Mouse (Mus musculus): Measurements from ENCODE around the gene Cyp4f18. TPM values are rescaled to one million over a fixed set of nuclear protein-coding genes. Genes with fewer than 3 reads are reported as not detected.

Gene Cyp4f18
- polyA plus RNA-seq, 1 experiment from 2014 or later = 0.88 TPM

- Histone ChIP-seq H3K9ac (ENCODE audit: low read depth, low read length) (peak within 1 kb of the TSS; percentile 77), H3K4me3 (ENCODE audit: low read length) (peak within 1 kb of the TSS; percentile 58), H3K4me2 (ENCODE audit: low read length) (peak within 1 kb of the TSS; percentile 64), H3K27ac (ENCODE audit: low read depth, low read length) (peak within 1 kb of the TSS; percentile 78), H3K36me3 (ENCODE audit: control insufficient read depth, insufficient read depth, low read length) (peaks cover 4% of the 10 kb centered on the region; the same call in 1 of the 2 replicates), H3K9me3 (ENCODE audit: control insufficient read depth, low read length) (peaks cover 3% of the 10 kb centered on the region; the same call in 1 of the 2 replicates), H3K27me3 (replicated peaks; ENCODE audit: control insufficient read depth, insufficient read depth, low read length) (no peaks in the 10 kb centered on the region), H3K4me1 (ENCODE audit: control insufficient read depth, insufficient read depth, low read depth, low read length) (peaks cover 10% of the 10 kb centered on the region)
- ATAC-seq = peak; percentile 100
- WGBS = 5% methylated on average over 34 of the region's 34 CpGs
Observed at GRCm38 (mm10) chr8:71950482-71951221, 58.8 kb downstream of the Cyp4f18 start, which contains the start of gene Zfp961. Gene Zfp961 (plus strand): TSS chr8:71951038.

- 94% methylated on average over 5 of the region's 5 CpGs for WGBS
- Histone ChIP-seq H3K4me2 (ENCODE audit: low read length) (no peak overlapping the region), H3K27ac (ENCODE audit: low read depth, low read length) (no peak overlapping the region), H3K36me3 (ENCODE audit: control insufficient read depth, insufficient read depth, low read length) (no peaks in the 10 kb centered on the region), H3K4me3 (ENCODE audit: low read length) (no peak overlapping the region), H3K9me3 (ENCODE audit: control insufficient read depth, low read length) (no peaks in the 10 kb centered on the region), H3K4me1 (ENCODE audit: control insufficient read depth, insufficient read depth, low read depth, low read length) (peaks cover 10% of the 10 kb centered on the region), H3K9ac (ENCODE audit: low read depth, low read length) (no peak overlapping the region), H3K27me3 (replicated peaks; ENCODE audit: control insufficient read depth, insufficient read depth, low read length) (no peaks in the 10 kb centered on the region)
- no peak for ATAC-seq
Observed at GRCm38 (mm10) chr8:71948624-71949023, 60.8 kb downstream of the Cyp4f18 start.

GRCm38 (mm10) chr8:71941776-71942175 is 67.7 kb downstream of the Cyp4f18 start:
- no peak for ATAC-seq
- 89% methylated on average over 1 of the region's 1 CpGs for WGBS
- Histone ChIP-seq H3K4me1 (ENCODE audit: control insufficient read depth, insufficient read depth, low read depth, low read length) (no peaks in the 10 kb centered on the region), H3K4me3 (ENCODE audit: low read length) (no peak overlapping the region), H3K9ac (ENCODE audit: low read depth, low read length) (no peak overlapping the region), H3K27ac (ENCODE audit: low read depth, low read length) (no peak overlapping the region), H3K4me2 (ENCODE audit: low read length) (no peak overlapping the region), H3K27me3 (replicated peaks; ENCODE audit: control insufficient read depth, insufficient read depth, low read length) (no peaks in the 10 kb centered on the region), H3K36me3 (ENCODE audit: control insufficient read depth, insufficient read depth, low read length) (no peaks in the 10 kb centered on the region), H3K9me3 (ENCODE audit: control insufficient read depth, low read length) (no peaks in the 10 kb centered on the region)

GRCm38 (mm10) chr8:71940293-71941208 is 68.9 kb downstream of the Cyp4f18 start:
- no peak overlapping the region for H3K4me2 ChIP-seq (ENCODE audit: low read length)
- H3K9me3 ChIP-seq (ENCODE audit: control insufficient read depth, low read length) = no peaks in the 10 kb centered on the region
- H3K4me3 ChIP-seq (ENCODE audit: low read length) = no peak overlapping the region
- WGBS = 94% methylated on average over 2 of the region's 2 CpGs
- H3K27me3 ChIP-seq (replicated peaks; ENCODE audit: control insufficient read depth, insufficient read depth, low read length) = no peaks in the 10 kb centered on the region
- no peak overlapping the region for H3K9ac ChIP-seq (ENCODE audit: low read depth, low read length)
- H3K27ac ChIP-seq (ENCODE audit: low read depth, low read length) = no peak overlapping the region
- no peak for ATAC-seq
- no peaks in the 10 kb centered on the region for H3K4me1 ChIP-seq (ENCODE audit: control insufficient read depth, insufficient read depth, low read depth, low read length)
- no peaks in the 10 kb centered on the region for H3K36me3 ChIP-seq (ENCODE audit: control insufficient read depth, insufficient read depth, low read length)

Other genes with a start within 250 kb of the Cyp4f18 start
- gene Zfp709, start 127.6 kb downstream of the Cyp4f18 start, polyA plus RNA-seq (2015; fragmentation: Nextera tagmentation; extraction: Ambion mirVana) = 7.3 and 7.6 TPM in 2 replicates
- 12.9 and 16.1 TPM in 2 replicates for gene Zfp882, start 101.0 kb downstream of the Cyp4f18 start, polyA plus RNA-seq (2015; fragmentation: Nextera tagmentation; extraction: Ambion mirVana)
- gene Zfp617, start 101.0 kb downstream of the Cyp4f18 start, polyA plus RNA-seq (2015; fragmentation: Nextera tagmentation; extraction: Ambion mirVana) = 33.3 and 34.6 TPM in 2 replicates
- 16.8 and 18.5 TPM in 2 replicates for gene Zfp961, start 58.6 kb downstream of the Cyp4f18 start, polyA plus RNA-seq (2015; fragmentation: Nextera tagmentation; extraction: Ambion mirVana)
- gene Olfr372, start 31.6 kb upstream of the Cyp4f18 start, polyA plus RNA-seq (2015; fragmentation: Nextera tagmentation; extraction: Ambion mirVana) = not detected in 2 replicates
- not detected in 2 replicates for gene Olfr373, start 73.6 kb upstream of the Cyp4f18 start, polyA plus RNA-seq (2015; fragmentation: Nextera tagmentation; extraction: Ambion mirVana)
- 0.03 TPM in 1 of 2 replicates, not detected in the other for gene Olfr374, start 97.4 kb upstream of the Cyp4f18 start, polyA plus RNA-seq (2015; fragmentation: Nextera tagmentation; extraction: Ambion mirVana)
- 174 and 197 TPM in 2 replicates for gene Tpm4, start 125.3 kb upstream of the Cyp4f18 start, polyA plus RNA-seq (2015; fragmentation: Nextera tagmentation; extraction: Ambion mirVana)
- gene Rab8a, start 151.6 kb upstream of the Cyp4f18 start, polyA plus RNA-seq (2015; fragmentation: Nextera tagmentation; extraction: Ambion mirVana) = 84.3 and 87.7 TPM in 2 replicates
- gene Hsh2d, start 180.0 kb upstream of the Cyp4f18 start, polyA plus RNA-seq (2015; fragmentation: Nextera tagmentation; extraction: Ambion mirVana) = not detected in 2 replicates
- gene Cib3, start 203.2 kb upstream of the Cyp4f18 start, polyA plus RNA-seq (2015; fragmentation: Nextera tagmentation; extraction: Ambion mirVana) = not detected in 2 replicates
- gene Gm11034, start 204.0 kb upstream of the Cyp4f18 start, polyA plus RNA-seq (2015; fragmentation: Nextera tagmentation; extraction: Ambion mirVana) = not detected in 2 replicates
- 95.0 and 98.2 TPM in 2 replicates for gene Fam32a, start 210.1 kb upstream of the Cyp4f18 start, polyA plus RNA-seq (2015; fragmentation: Nextera tagmentation; extraction: Ambion mirVana)
- gene Ap1m1, start 230.4 kb upstream of the Cyp4f18 start, polyA plus RNA-seq (2015; fragmentation: Nextera tagmentation; extraction: Ambion mirVana) = 264 and 287 TPM in 2 replicates